Mouse (Mus musculus) forebrain, embryonic 14.5 days (tissue): ENCODE measurements at regions not wholly inside any gene's neighbourhood (a gene's known extent, or its start where the extent isn't known, plus 50 kb on each side); places are given as distances from the start of the nearest gene placed in this dataset.

Experiments
- ATAC-seq: fragments of 200-750 bp; cut with Nextera tagmentation; 2 replicates; pipeline ENCODE4 v1.8.0; 2017; ENCODE audit warnings: mild to moderate bottlenecking, moderate library complexity
- DNase-seq: peaks from one replicate; pipeline ENCODE4 v3.0.0-alpha.2; 2015; ENCODE audit warnings: low spot score
- H3K27ac ChIP-seq: fragments of 300-500 bp; sonication (generic); 2 replicates; pipeline ENCODE4 v1.5.1; 2014; ENCODE audit warnings: low read depth, mild to moderate bottlenecking, control low read depth, low read length, moderate library complexity
- H3K27me3 ChIP-seq: fragments of 300-500 bp; sonication (generic); replicated peaks from 2 replicates; pipeline ENCODE4 v1.6.1; 2014; ENCODE audit warnings: low read length, control low read depth, mixed read lengths; ENCODE audit not compliant: control insufficient read depth, insufficient read depth
- H3K36me3 ChIP-seq: fragments of 300-500 bp; sonication (generic); 2 replicates; pipeline ENCODE4 v1.6.1; 2014; ENCODE audit warnings: low read length, control low read depth; ENCODE audit not compliant: control insufficient read depth, insufficient read depth
- H3K4me1 ChIP-seq: fragments of 300-500 bp; sonication (generic); 2 replicates; pipeline ENCODE4 v1.6.1; 2014; ENCODE audit warnings: antibody characterized with exemption, low read length, control low read depth; ENCODE audit not compliant: control insufficient read depth, insufficient read depth
- H3K4me2 ChIP-seq: fragments of 300-500 bp; sonication (generic); 2 replicates; pipeline ENCODE4 v1.6.1; 2014; ENCODE audit warnings: mild to moderate bottlenecking, control low read depth, low read length
- H3K4me3 ChIP-seq: fragments of 300-500 bp; sonication (generic); 2 replicates; pipeline ENCODE4 v1.5.1; 2014; ENCODE audit warnings: low read depth, low read length, control low read depth
- H3K9ac ChIP-seq: fragments of 300-500 bp; sonication (generic); 2 replicates; pipeline ENCODE4 v1.6.1; 2014; ENCODE audit warnings: mild to moderate bottlenecking, low read length, control low read depth, moderate library complexity
- H3K9me3 ChIP-seq: fragments of 300-500 bp; sonication (generic); replicated peaks from 2 replicates; pipeline ENCODE4 v1.6.1; 2016; ENCODE audit warnings: low read length, control low read depth, mixed read lengths; ENCODE audit not compliant: control insufficient read depth
- WGBS: fragments of 180-500 bp; shearing (Covaris S2); extraction: QIAGEN DNeasy Blood & Tissue Kit; methylation state at CpG from one replicate; pipeline ENCODE4 v1.1.7; 2014; 5-methylcytosine and 5-hydroxymethylcytosine counted together

GRCm38 (mm10) chr5:142321316-142321715 lies 80.0 kb upstream of the Foxk1 start:
- no peaks in the 10 kb centered on the region for H3K27me3 ChIP-seq
- H3K4me1 ChIP-seq = no peaks in the 10 kb centered on the region
- no peak overlapping the region for H3K4me3 ChIP-seq
- no peak for DNase-seq
- no peak for ATAC-seq
- H3K9me3 ChIP-seq = no peaks in the 10 kb centered on the region
- no peak overlapping the region for H3K9ac ChIP-seq
- WGBS = 74% methylated on average over 8 of the region's 8 CpGs
- H3K36me3 ChIP-seq = no peaks in the 10 kb centered on the region
- H3K27ac ChIP-seq = no peak overlapping the region
- no peak overlapping the region for H3K4me2 ChIP-seq

GRCm38 (mm10) chr5:142324928-142325327 lies 76.4 kb upstream of the Foxk1 start:
- ATAC-seq = no peak
- H3K4me3 ChIP-seq = no peak overlapping the region

GRCm38 (mm10) chr5:142325560-142325959 lies 75.7 kb upstream of the Foxk1 start:
- no peak overlapping the region for H3K27ac ChIP-seq
- no peak overlapping the region for H3K9ac ChIP-seq
- H3K4me3 ChIP-seq = no peak overlapping the region
- H3K36me3 ChIP-seq = no peaks in the 10 kb centered on the region
- H3K4me1 ChIP-seq = no peaks in the 10 kb centered on the region
- no peaks in the 10 kb centered on the region for H3K27me3 ChIP-seq
- WGBS = 68% methylated on average over 4 of the region's 4 CpGs
- H3K9me3 ChIP-seq = no peaks in the 10 kb centered on the region
- no peak for ATAC-seq
- DNase-seq = no peak
- no peak overlapping the region for H3K4me2 ChIP-seq

More at GRCm38 (mm10) chr5:142324928-142325327, 76.4 kb upstream of the Foxk1 start:
- Histone ChIP-seq H3K27ac (no peak overlapping the region), H3K9me3 (no peaks in the 10 kb centered on the region), H3K9ac (no peak overlapping the region), H3K36me3 (no peaks in the 10 kb centered on the region), H3K4me1 (no peaks in the 10 kb centered on the region), H3K4me2 (no peak overlapping the region), H3K27me3 (no peaks in the 10 kb centered on the region)
- 83% methylated on average over 2 of the region's 2 CpGs for WGBS
- DNase-seq = no peak

- Histone ChIP-seq H3K9ac (no peak overlapping the region), H3K4me1 (no peaks in the 10 kb centered on the region), H3K4me3 (no peak overlapping the region), H3K4me2 (no peak overlapping the region), H3K27ac (no peak overlapping the region), H3K27me3 (no peaks in the 10 kb centered on the region), H3K36me3 (no peaks in the 10 kb centered on the region), H3K9me3 (no peaks in the 10 kb centered on the region)
- 73% methylated on average over 6 of the region's 6 CpGs for WGBS
- DNase-seq (no peak), ATAC-seq (no peak)
Observed at GRCm38 (mm10) chr5:142327261-142327660, 74.0 kb upstream of the Foxk1 start.

GRCm38 (mm10) chr5:142329724-142330520 lies 71.4 kb upstream of the Foxk1 start:
- Histone ChIP-seq H3K9me3 (no peaks in the 10 kb centered on the region), H3K36me3 (no peaks in the 10 kb centered on the region), H3K27me3 (no peaks in the 10 kb centered on the region), H3K4me1 (no peaks in the 10 kb centered on the region), H3K4me3 (no peak overlapping the region), H3K4me2 (no peak overlapping the region), H3K9ac (no peak overlapping the region), H3K27ac (no peak overlapping the region)
- ATAC-seq = no peak
- WGBS = 87% methylated on average over 7 of the region's 7 CpGs
- no peak for DNase-seq

GRCm38 (mm10) chr5:142332744-142333143 lies 68.6 kb upstream of the Foxk1 start:
- no peak overlapping the region for H3K27ac ChIP-seq
- H3K36me3 ChIP-seq = no peaks in the 10 kb centered on the region
- no peaks in the 10 kb centered on the region for H3K9me3 ChIP-seq
- 52% methylated on average over 9 of the region's 9 CpGs for WGBS
- no peak overlapping the region for H3K4me2 ChIP-seq
- H3K4me3 ChIP-seq = no peak overlapping the region
- DNase-seq (no peak), ATAC-seq (no peak)
- H3K4me1 ChIP-seq = no peaks in the 10 kb centered on the region
- no peak overlapping the region for H3K9ac ChIP-seq
- H3K27me3 ChIP-seq = no peaks in the 10 kb centered on the region

- DNase-seq (no peak), ATAC-seq (no peak)
- Histone ChIP-seq H3K4me3 (no peak overlapping the region), H3K9ac (no peak overlapping the region), H3K4me2 (no peak overlapping the region), H3K27ac (no peak overlapping the region), H3K9me3 (no peaks in the 10 kb centered on the region), H3K36me3 (no peaks in the 10 kb centered on the region), H3K4me1 (no peaks in the 10 kb centered on the region), H3K27me3 (no peaks in the 10 kb centered on the region)
- WGBS = 71% methylated on average over 6 of the region's 6 CpGs
Observed at GRCm38 (mm10) chr5:142337436-142337835, 63.9 kb upstream of the Foxk1 start.

GRCm38 (mm10) chr5:142338051-142338450 lies 63.2 kb upstream of the Foxk1 start:
- DNase-seq (no peak), ATAC-seq (no peak)
- H3K27ac ChIP-seq = no peak overlapping the region
- WGBS = 81% methylated on average over 11 of the region's 11 CpGs
- H3K4me3 ChIP-seq = no peak overlapping the region
- no peaks in the 10 kb centered on the region for H3K27me3 ChIP-seq
- no peaks in the 10 kb centered on the region for H3K36me3 ChIP-seq
- H3K4me1 ChIP-seq = no peaks in the 10 kb centered on the region
- no peak overlapping the region for H3K4me2 ChIP-seq
- H3K9ac ChIP-seq = no peak overlapping the region
- no peaks in the 10 kb centered on the region for H3K9me3 ChIP-seq

- peak; percentile 42 for DNase-seq
- ATAC-seq = no peak
- Histone ChIP-seq H3K4me3 (no peak overlapping the region), H3K4me2 (no peak overlapping the region), H3K27ac (no peak overlapping the region), H3K27me3 (no peaks in the 10 kb centered on the region), H3K4me1 (no peaks in the 10 kb centered on the region), H3K36me3 (no peaks in the 10 kb centered on the region), H3K9me3 (no peaks in the 10 kb centered on the region), H3K9ac (no peak overlapping the region)
- 68% methylated on average over 14 of the region's 14 CpGs for WGBS
Observed at GRCm38 (mm10) chr5:142340205-142341025, 60.9 kb upstream of the Foxk1 start.
